22 mouse cellular contexts compared by ENCODE assay signal in genomic region chrX:99002065-99002464, GRCm38 (mm10). TPM values are rescaled to one million over a fixed set of nuclear protein-coding genes. Genes with fewer than 3 reads are reported as not detected.
A peak's percentile ranks its signal among the peaks of the same experiment; 100 is the strongest.
DNase-seq lines count a peak whose midpoint lies in the region; ATAC-seq and TF ChIP-seq lines count a peak whose summit lies in the region.
"Had no signal": no experiment of that assay in that cellular context is flagged by ENCODE, and none has a peak within 500 bp of the region (broad histone marks: within the 10 kb centered on the region; RNA-seq: fewer than 3 reads in every experiment).

No protein-coding gene starts in this region.

- no peak for TF ChIP-seq CTCF in hindbrain, postnatal 0 days (IDR thresholded peaks at IDR 0.05; ENCODE audit: low read depth)

- H3K9ac ChIP-seq in hindbrain, postnatal 0 days (replicated peaks; ENCODE audit: low read length): no peak overlapping the region
- H3K9ac ChIP-seq: embryonic facial prominence, embryonic 15.5 days; forebrain, postnatal 0 days; hindbrain, embryonic 13.5 days; limb, embryonic 13.5 days; liver, embryonic 13.5 days; midbrain, embryonic 12.5 days; neural tube, embryonic 12.5 days had no signal

- no peaks in the 10 kb centered on the region for H3K9me3 ChIP-seq in heart, embryonic 10.5 days
- no peaks in the 10 kb centered on the region for H3K9me3 ChIP-seq in forebrain, embryonic 10.5 days
- H3K9me3 ChIP-seq in hindbrain, postnatal 0 days (ENCODE audit: low read length): no peaks in the 10 kb centered on the region
- H3K9me3 ChIP-seq: embryonic facial prominence, embryonic 15.5 days; hindbrain, embryonic 13.5 days; limb, embryonic 13.5 days; liver, embryonic 13.5 days; midbrain, embryonic 12.5 days; neural tube, embryonic 12.5 days had no signal

- ATAC-seq in granulocyte monocyte progenitor cell, adult 5-6 weeks (replicated peaks; ENCODE audit: poor library complexity, severe bottlenecking): peak; percentile 20; the same call in 1 of the 2 replicates
- ATAC-seq in hindbrain, postnatal 0 days: no peak
- ATAC-seq: forebrain, postnatal 0 days had no signal

- H3K27me3 ChIP-seq in heart, embryonic 10.5 days (ENCODE audit: insufficient read depth, poor library complexity, severe bottlenecking): peaks cover 18% of the 10 kb centered on the region; the same call in 1 of the 2 replicates
- peaks cover 87% of the 10 kb centered on the region for H3K27me3 ChIP-seq in forebrain, embryonic 10.5 days (ENCODE audit: poor library complexity, severe bottlenecking)
- no peaks in the 10 kb centered on the region for H3K27me3 ChIP-seq in hindbrain, postnatal 0 days (ENCODE audit: insufficient read depth, low read length)
- H3K27me3 ChIP-seq: neural tube, embryonic 12.5 days had no signal

- H3K27ac ChIP-seq in heart, embryonic 10.5 days: peak overlapping the region; percentile 71; the same call in 1 of the 2 replicates
- no peak overlapping the region for H3K27ac ChIP-seq in forebrain, embryonic 10.5 days
- no peak overlapping the region for H3K27ac ChIP-seq in hindbrain, postnatal 0 days
- H3K27ac ChIP-seq: embryonic facial prominence, embryonic 15.5 days; hindbrain, embryonic 13.5 days; limb, embryonic 13.5 days; liver, embryonic 13.5 days; midbrain, embryonic 12.5 days; neural tube, embryonic 12.5 days; stomach, postnatal 0 days had no signal

- H3K36me3 ChIP-seq in heart, embryonic 10.5 days: no peaks in the 10 kb centered on the region
- H3K36me3 ChIP-seq in forebrain, embryonic 10.5 days (replicated peaks): no peaks in the 10 kb centered on the region
- H3K36me3 ChIP-seq in hindbrain, postnatal 0 days (ENCODE audit: insufficient read depth, low read length): no peaks in the 10 kb centered on the region
- H3K36me3 ChIP-seq: embryonic facial prominence, embryonic 15.5 days; hindbrain, embryonic 13.5 days; limb, embryonic 13.5 days; liver, embryonic 13.5 days; midbrain, embryonic 12.5 days; neural tube, embryonic 12.5 days had no signal

- 62% methylated on average over 6 of the region's 6 CpGs for WGBS in heart, embryonic 10.5 days
- 88% methylated on average over 6 of the region's 6 CpGs for WGBS in forebrain, embryonic 10.5 days
- 64% methylated on average over 6 of the region's 6 CpGs for WGBS in hindbrain, postnatal 0 days

- no peak overlapping the region for H3K4me3 ChIP-seq in heart, embryonic 10.5 days
- no peak overlapping the region for H3K4me3 ChIP-seq in forebrain, embryonic 10.5 days
- H3K4me3 ChIP-seq in hindbrain, postnatal 0 days (ENCODE audit: low read length): no peak overlapping the region
- H3K4me3 ChIP-seq: embryonic facial prominence, embryonic 15.5 days; hindbrain, embryonic 13.5 days; limb, embryonic 13.5 days; liver, embryonic 13.5 days; midbrain, embryonic 12.5 days; neural tube, embryonic 12.5 days had no signal

- no peak overlapping the region for H3K4me2 ChIP-seq in hindbrain, postnatal 0 days (ENCODE audit: low read depth, low read length)
- H3K4me2 ChIP-seq: embryonic facial prominence, embryonic 15.5 days; hindbrain, embryonic 13.5 days; liver, embryonic 13.5 days; midbrain, embryonic 12.5 days; neural tube, embryonic 12.5 days had no signal

- intact Hi-C loops in heart, postnatal 14 days (cut with DNase I): no loop called here

- DNase-seq in heart, embryonic 10.5 days (ENCODE audit: low spot score): no peak
- no peak for DNase-seq in heart, postnatal 14 days
- DNase-seq in kidney, postnatal 10 days: peak; percentile 35
- DNase-seq in kidney, adult 9 months: no peak
- DNase-seq in lung, postnatal 14 days: peak; percentile 47
- no peak for DNase-seq in forebrain, embryonic 10.5 days (ENCODE audit: extremely low spot score, low spot score)
- no peak for DNase-seq in hindbrain, postnatal 0 days (ENCODE audit: low spot score)
- DNase-seq: cerebellum, adult 11 months; cerebellum, postnatal 25 days; embryo, embryonic 11 days; forebrain, postnatal 0 days; gastrocnemius, adult 2 months; liver, embryonic 13.5 days; thymus, postnatal 25 days had no signal

- H3K4me1 ChIP-seq in heart, embryonic 10.5 days: peaks cover 13% of the 10 kb centered on the region
- H3K4me1 ChIP-seq in forebrain, embryonic 10.5 days: no peaks in the 10 kb centered on the region
- no peaks in the 10 kb centered on the region for H3K4me1 ChIP-seq in hindbrain, postnatal 0 days (ENCODE audit: insufficient read depth, low read length)
- H3K4me1 ChIP-seq: embryonic facial prominence, embryonic 15.5 days; hindbrain, embryonic 13.5 days; limb, embryonic 13.5 days; liver, embryonic 13.5 days; midbrain, embryonic 12.5 days; neural tube, embryonic 12.5 days had no signal

RNA-seq across cellular contexts. Expression of gene Stard8, which starts 1.0 kb away (rescaled TPM):
- polyA plus RNA-seq in heart, embryonic 10.5 days (2016; fragmentation: Nextera tagmentation; extraction: Ambion mirVana): 19.7 and 23.1 TPM in 2 replicates
- total RNA-seq in heart, postnatal 14 days (2021): 10 to 100 TPM; 38.9 to 39.2 TPM
- 5.4 and 5.7 TPM in 2 replicates for total RNA-seq in granulocyte monocyte progenitor cell, adult 5-6 weeks (2014; fragmentation: Nextera tagmentation)
- 7.6 and 9.7 TPM in 2 replicates for total RNA-seq in granulocyte monocyte progenitor cell, adult 5-6 weeks (2017)
- polyA plus RNA-seq in forebrain, embryonic 10.5 days (2016; fragmentation: Nextera tagmentation; extraction: Ambion mirVana): 10.9 and 11.4 TPM in 2 replicates
- total RNA-seq in hindbrain, postnatal 0 days (2014; rRNA removed): 8.2 and 13.0 TPM in 2 replicates
- 4.2 and 4.6 TPM in 2 replicates for polyA plus RNA-seq in hindbrain, postnatal 0 days (2015; fragmentation: Nextera tagmentation; extraction: Ambion mirVana)
- polyA plus RNA-seq: C2C12 had no signal

Comparison
In these comparisons a context has a peak if more than half of its experiments do, and no peak if none do; other contexts are left out.
1. DNase-seq: peak in kidney, postnatal 10 days (single experiment) and lung, postnatal 14 days (single experiment); none in heart, embryonic 10.5 days (single experiment), heart, postnatal 14 days (0 of 2), kidney, adult 9 months (single experiment), forebrain, embryonic 10.5 days (single experiment) and hindbrain, postnatal 0 days (single experiment).